Comparison of ENCODE assay signal across 10 mouse cellular contexts in the genomic region with DNA sequence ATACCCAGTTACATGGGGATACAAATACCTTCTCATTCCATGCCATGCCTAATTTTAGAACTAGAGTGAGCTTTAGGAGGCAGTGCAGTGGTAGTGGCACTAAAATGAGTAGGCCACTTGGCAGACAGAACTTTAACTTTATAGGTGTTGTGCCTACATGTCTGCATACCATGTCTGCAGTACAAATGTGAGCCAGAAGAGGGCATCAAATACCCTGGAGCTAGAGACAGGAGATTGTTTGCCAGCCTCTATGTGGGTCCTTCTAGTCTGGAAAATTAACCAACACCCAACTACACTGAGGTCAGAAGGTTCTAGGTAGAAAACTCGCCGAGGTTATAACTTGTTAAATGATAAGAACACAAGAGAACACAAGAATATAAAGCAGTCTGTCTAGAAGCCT. TPM values are rescaled to one million over a fixed set of nuclear protein-coding genes. Genes with fewer than 3 reads are reported as not detected.
DNase-seq lines count a peak whose midpoint lies in the region; TF ChIP-seq lines count a peak whose summit lies in the region.
"Had no signal": no experiment of that assay in that cellular context is flagged by ENCODE, and none has a peak within 500 bp of the region (broad histone marks: within the 10 kb centered on the region; RNA-seq: fewer than 3 reads in every experiment).

No protein-coding gene starts in this region.

- no peak overlapping the region for H3K4me3 ChIP-seq in MEL (ENCODE audit: control insufficient read depth in 1 of 2, insufficient read depth in 1 of 2, low read depth in 2 of 2, low read length in 2 of 2)

- H3K79me2 ChIP-seq in MEL (ENCODE audit: control insufficient read depth, insufficient read depth, low read length, poor library complexity) = peaks cover 37% of the 10 kb centered on the region

- H3K27me3 ChIP-seq in MEL (ENCODE audit: control insufficient read depth in 1 of 2, insufficient read depth in 2 of 2, low read length in 2 of 2) = no peaks in the 10 kb centered on the region

- TF ChIP-seq CTCF in MEL (IDR thresholded peaks at IDR 0.05 in 2 of 3, conservative IDR thresholded peaks at IDR 0.05 in 1 of 3; ENCODE audit: control insufficient read depth in 1 of 3, insufficient read depth in 1 of 3, low read depth in 2 of 3, low read length in 3 of 3, poor library complexity in 1 of 3, severe bottlenecking in 1 of 3) = peak in 1 of 3 experiments; percentile 44; a peak in 1 of 6 replicates

- TF ChIP-seq EP300 in MEL (IDR thresholded peaks at IDR 0.05; ENCODE audit: low read depth in 1 of 2, low read length in 2 of 2) = no peak

- H3K9ac ChIP-seq in MEL (ENCODE audit: control insufficient read depth, low read depth, low read length, poor library complexity, severe bottlenecking) = no peak overlapping the region; the same call in 1 of the 2 replicates

- peak; percentile 27 for DNase-seq in kidney, adult 9 months
- DNase-seq in kidney, adult 11 months = no peak
- DNase-seq in CD4-positive, CD25-positive, alpha-beta regulatory T cell, adult 2 months (ENCODE audit: low read depth, low spot score) = peak; percentile 67
- DNase-seq in MEL (ENCODE audit: low read depth, low spot score) = peak; percentile 76
- DNase-seq in lung, postnatal 25 days (ENCODE audit: low spot score) = peak; percentile 11
- no peak for DNase-seq in ovary, postnatal 10 days (ENCODE audit: low spot score)
- no peak for DNase-seq in yolk sac, embryonic 10.5 days (ENCODE audit: low spot score)
- no peak for DNase-seq in frontal cortex, postnatal 10 days (ENCODE audit: low spot score in 2 of 2)

- no peak for TF ChIP-seq RAD21 in MEL (IDR thresholded peaks at IDR 0.05; ENCODE audit: low read depth, low read length)

- peak overlapping the region; percentile 19; the same call in 1 of the 2 replicates for H3K27ac ChIP-seq in MEL (ENCODE audit: control insufficient read depth, low read depth, low read length)

- H3K36me3 ChIP-seq in MEL (ENCODE audit: control insufficient read depth in 1 of 2, insufficient read depth in 2 of 2, low read length in 2 of 2) = peaks cover 17 to 29% of the 10 kb centered on the region in 2 experiments

- peaks cover 0 to 12% of the 10 kb centered on the region in 2 experiments; a peak in 2 of 4 replicates for H3K4me1 ChIP-seq in MEL (ENCODE audit: control insufficient read depth in 1 of 2, insufficient read depth in 2 of 2, low read length in 2 of 2)

- TF ChIP-seq POLR2A in MEL (IDR thresholded peaks at IDR 0.05; ENCODE audit: control insufficient read depth in 1 of 2, insufficient read depth in 1 of 2, low read depth in 1 of 2, low read length in 2 of 2, poor library complexity in 1 of 2) = peak in 1 of 2 experiments; percentile 46; a peak in 2 of 4 replicates

- H3K9me3 ChIP-seq in MEL (replicated peaks; ENCODE audit: insufficient read depth, low read length) = no peaks in the 10 kb centered on the region

TF ChIP-seq in MEL, 35 proteins besides CTCF, POLR2A, EP300 and RAD21:
- no peak for TF ChIP-seq TAL1 (IDR thresholded peaks at IDR 0.05; ENCODE audit: low read length)
- no peak for TF ChIP-seq SMC3 (IDR thresholded peaks at IDR 0.05; ENCODE audit: low read depth, low read length)
- TF ChIP-seq ZNF384 (IDR thresholded peaks at IDR 0.05; ENCODE audit: low read depth, low read length) = no peak
- no peak for TF ChIP-seq POLR2AphosphoS2 (IDR thresholded peaks at IDR 0.05; ENCODE audit: low read length)
- TF ChIP-seq UBTF (IDR thresholded peaks at IDR 0.05; ENCODE audit: borderline replicate concordance, insufficient read depth, low read depth, low read length) = no peak

RNA-seq across cellular contexts. Expression of a gene that starts 9.0 kb away (rescaled TPM):
- total RNA-seq in MEL (2012; rRNA removed) = 23.3 and 28.3 TPM in 2 replicates
- polyA plus RNA-seq in MEL (2012; ENCODE audit: insufficient read depth in 1 of 2, insufficient read length in 2 of 2, low read depth in 1 of 2, low replicate concordance in 2 of 2, missing spikeins in 1 of 2) = 10 to 100 TPM in 1 of 2 experiments, not detected in 1; 27.6 TPM
- polyA plus RNA-seq: heart, embryonic 14.5 days had no signal

RNA-seq across cellular contexts. Expression of a gene that starts 9.1 kb away (rescaled TPM):
- total RNA-seq in MEL (2012; rRNA removed) = 65.6 and 81.1 TPM in 2 replicates
- 10 to 100 TPM in 1 of 2 experiments, not detected in 1; 83.2 TPM for polyA plus RNA-seq in MEL (2012; ENCODE audit: insufficient read depth in 1 of 2, insufficient read length in 2 of 2, low read depth in 1 of 2, low replicate concordance in 2 of 2, missing spikeins in 1 of 2)

RNA-seq across cellular contexts. Expression of a gene that starts 13.2 kb away (rescaled TPM):
- 22.7 and 24.2 TPM in 2 replicates for total RNA-seq in MEL (2012; rRNA removed)
- 10 to 100 TPM in 1 of 2 experiments, not detected in 1; 28.1 TPM for polyA plus RNA-seq in MEL (2012; ENCODE audit: insufficient read depth in 1 of 2, insufficient read length in 2 of 2, low read depth in 1 of 2, low replicate concordance in 2 of 2, missing spikeins in 1 of 2)

RNA-seq across cellular contexts. Expression of a gene that starts 53.6 kb away (rescaled TPM):
- not detected in 2 replicates for total RNA-seq in MEL (2012; rRNA removed)
- polyA plus RNA-seq in MEL (2012; ENCODE audit: insufficient read depth in 1 of 2, insufficient read length in 2 of 2, low read depth in 1 of 2, low replicate concordance in 2 of 2, missing spikeins in 1 of 2) = not detected
- total RNA-seq: left cerebral cortex, adult 8-10 months had no signal
- polyA plus RNA-seq: heart, embryonic 14.5 days had no signal

Comparison
In these comparisons a context has a peak if more than half of its experiments do, and no peak if none do; other contexts are left out.
1. DNase-seq: peak in kidney, adult 9 months (single experiment), CD4-positive, CD25-positive, alpha-beta regulatory T cell, adult 2 months (single experiment), MEL (single experiment) and lung, postnatal 25 days (single experiment); none in kidney, adult 11 months (single experiment), ovary, postnatal 10 days (single experiment), yolk sac, embryonic 10.5 days (single experiment) and frontal cortex, postnatal 10 days (0 of 2).